Mouse (Mus musculus): Measurements from ENCODE around the gene Gabrg3. TPM values are rescaled to one million over a fixed set of nuclear protein-coding genes. Genes with fewer than 3 reads are reported as not detected.

Gene Gabrg3
- total and polyA plus RNA-seq, 3 experiments: under 0.01 TPM; not detected in 2

- WGBS: 56% methylated on average over 3 of the region's 3 CpGs
- DNase-seq: no peak
- Histone ChIP-seq H3K4me3 (no peak overlapping the region), H3K27me3 (ENCODE audit: control insufficient read depth, insufficient read depth, low read length) (no peaks in the 10 kb centered on the region), H3K27ac (no peak overlapping the region), H3K4me1 (ENCODE audit: control insufficient read depth, insufficient read depth, low read length) (no peaks in the 10 kb centered on the region), H3K9ac (ENCODE audit: low read depth, low read length) (no peak overlapping the region), H3K36me3 (ENCODE audit: control insufficient read depth, insufficient read depth, low read length) (no peaks in the 10 kb centered on the region), H3K79me2 (replicated peaks; ENCODE audit: control insufficient read depth, insufficient read depth, low read length) (no peaks in the 10 kb centered on the region)
- intact Hi-C loops (cut with DNase I): no loop called here
- no peak for TF ChIP-seq POLR2A (IDR thresholded peaks at IDR 0.05; ENCODE audit: insufficient read depth, low read depth, low read length)
- TF ChIP-seq CTCF (IDR thresholded peaks at IDR 0.05): no peak
- TF ChIP-seq EP300 (IDR thresholded peaks at IDR 0.05; ENCODE audit: insufficient read depth, low read depth, low read length): no peak
Observed at GRCm38 (mm10) chr7:57296639-57297038, 90.3 kb downstream of the Gabrg3 start.

DNA sequence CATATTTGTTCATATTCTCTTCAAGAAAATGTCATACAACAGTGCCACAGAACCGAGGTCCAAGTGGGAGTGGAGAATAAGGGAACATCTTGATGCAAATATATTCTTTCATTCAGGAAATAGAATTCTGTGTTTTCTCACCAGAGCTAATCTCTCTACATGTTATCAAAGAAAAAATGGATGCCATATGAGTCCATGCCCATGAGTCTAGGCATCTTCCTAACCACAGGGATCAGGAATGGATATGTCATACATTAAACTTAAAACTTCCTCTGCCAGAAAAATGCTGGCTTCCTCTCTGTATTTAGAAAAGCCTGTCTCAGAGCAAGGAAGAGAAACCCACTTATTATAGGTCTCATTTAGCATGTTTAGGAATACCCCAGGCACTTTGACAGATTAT, 92.9 kb downstream of the Gabrg3 start:
- Histone ChIP-seq H3K27me3 (ENCODE audit: control insufficient read depth, insufficient read depth, low read length) (no peaks in the 10 kb centered on the region), H3K4me1 (ENCODE audit: control insufficient read depth, insufficient read depth, low read length) (no peaks in the 10 kb centered on the region), H3K9ac (ENCODE audit: low read depth, low read length) (no peak overlapping the region), H3K27ac (no peak overlapping the region), H3K79me2 (replicated peaks; ENCODE audit: control insufficient read depth, insufficient read depth, low read length) (no peaks in the 10 kb centered on the region), H3K36me3 (ENCODE audit: control insufficient read depth, insufficient read depth, low read length) (no peaks in the 10 kb centered on the region), H3K4me3 (no peak overlapping the region)
- DNase-seq: no peak
- intact Hi-C loops (cut with DNase I): no loop called here
- TF ChIP-seq POLR2A (IDR thresholded peaks at IDR 0.05; ENCODE audit: insufficient read depth, low read depth, low read length) (no peak), CTCF (IDR thresholded peaks at IDR 0.05) (no peak), EP300 (IDR thresholded peaks at IDR 0.05; ENCODE audit: insufficient read depth, low read depth, low read length) (no peak)
- WGBS: 58% methylated on average over 1 of the region's 1 CpGs

GRCm38 (mm10) chr7:57293564-57293963, 93.4 kb downstream of the Gabrg3 start:
- H3K4me1 ChIP-seq (ENCODE audit: control insufficient read depth, insufficient read depth, low read length): no peaks in the 10 kb centered on the region
- no peaks in the 10 kb centered on the region for H3K79me2 ChIP-seq (replicated peaks; ENCODE audit: control insufficient read depth, insufficient read depth, low read length)
- H3K27me3 ChIP-seq (ENCODE audit: control insufficient read depth, insufficient read depth, low read length): no peaks in the 10 kb centered on the region
- H3K27ac ChIP-seq: no peak overlapping the region
- no peak overlapping the region for H3K4me3 ChIP-seq
- DNase-seq: no peak
- intact Hi-C loops (cut with DNase I): no loop called here
- TF ChIP-seq CTCF (IDR thresholded peaks at IDR 0.05): no peak
- TF ChIP-seq EP300 (IDR thresholded peaks at IDR 0.05; ENCODE audit: insufficient read depth, low read depth, low read length): no peak
- TF ChIP-seq POLR2A (IDR thresholded peaks at IDR 0.05; ENCODE audit: insufficient read depth, low read depth, low read length): no peak
- H3K36me3 ChIP-seq (ENCODE audit: control insufficient read depth, insufficient read depth, low read length): no peaks in the 10 kb centered on the region
- H3K9ac ChIP-seq (ENCODE audit: low read depth, low read length): no peak overlapping the region
- 71% methylated on average over 6 of the region's 6 CpGs for WGBS

DNA sequence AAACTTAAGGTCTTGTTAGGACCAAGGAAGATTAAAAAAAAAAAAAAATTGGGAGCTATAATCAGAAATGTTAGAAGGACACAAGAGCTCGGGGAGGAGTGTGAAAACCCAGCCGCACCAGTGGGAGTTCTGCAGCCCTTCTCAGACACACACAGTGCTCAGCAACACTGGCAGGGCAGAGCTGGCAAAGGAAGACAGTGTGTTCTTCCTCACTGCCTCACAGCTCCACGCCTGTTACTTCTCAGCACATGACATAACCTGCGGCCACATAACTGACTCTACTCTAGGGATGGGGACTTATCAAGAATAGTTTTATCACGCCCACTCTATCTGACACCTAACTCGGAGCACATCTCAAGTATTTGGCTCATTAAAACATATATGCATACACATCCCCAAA, 103.8 kb downstream of the Gabrg3 start:
- no peaks in the 10 kb centered on the region; the same call in 1 of the 2 replicates for H3K79me2 ChIP-seq (replicated peaks; ENCODE audit: control insufficient read depth, insufficient read depth, low read length)
- intact Hi-C loops (cut with DNase I): no loop called here
- no peak for TF ChIP-seq CTCF (IDR thresholded peaks at IDR 0.05)
- TF ChIP-seq EP300 (IDR thresholded peaks at IDR 0.05; ENCODE audit: insufficient read depth, low read depth, low read length): no peak
- TF ChIP-seq POLR2A (IDR thresholded peaks at IDR 0.05; ENCODE audit: insufficient read depth, low read depth, low read length): no peak
- no peak overlapping the region for H3K27ac ChIP-seq
- no peak overlapping the region for H3K9ac ChIP-seq (ENCODE audit: low read depth, low read length)
- H3K36me3 ChIP-seq (ENCODE audit: control insufficient read depth, insufficient read depth, low read length): no peaks in the 10 kb centered on the region
- no peak for DNase-seq
- H3K4me3 ChIP-seq: no peak overlapping the region
- H3K4me1 ChIP-seq (ENCODE audit: control insufficient read depth, insufficient read depth, low read length): no peaks in the 10 kb centered on the region
- WGBS: 69% methylated on average over 6 of the region's 6 CpGs
- no peaks in the 10 kb centered on the region for H3K27me3 ChIP-seq (ENCODE audit: control insufficient read depth, insufficient read depth, low read length)

DNA sequence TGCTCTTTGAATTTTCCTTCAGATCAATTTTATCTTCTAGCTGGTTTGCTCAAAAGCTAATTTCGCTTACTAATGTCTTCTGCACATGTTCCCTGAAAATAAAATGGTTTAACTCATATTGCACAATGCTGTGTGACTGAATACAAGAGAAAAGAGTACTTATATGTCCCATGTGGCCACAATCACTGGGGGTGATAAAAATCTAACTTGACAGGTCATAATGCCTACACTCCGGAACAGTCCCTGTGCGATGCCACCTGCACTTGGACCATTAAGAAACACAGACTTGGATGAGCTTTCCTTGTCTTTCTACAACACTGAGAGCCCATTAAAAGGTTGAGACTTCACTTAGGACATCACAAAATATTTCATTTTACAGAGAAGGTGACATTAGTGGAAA, 108.1 kb downstream of the Gabrg3 start:
- intact Hi-C loops (cut with DNase I): no loop called here
- Histone ChIP-seq H3K9ac (ENCODE audit: low read depth, low read length) (no peak overlapping the region), H3K79me2 (replicated peaks; ENCODE audit: control insufficient read depth, insufficient read depth, low read length) (no peaks in the 10 kb centered on the region), H3K27me3 (ENCODE audit: control insufficient read depth, insufficient read depth, low read length) (no peaks in the 10 kb centered on the region), H3K4me3 (no peak overlapping the region), H3K27ac (no peak overlapping the region), H3K36me3 (ENCODE audit: control insufficient read depth, insufficient read depth, low read length) (no peaks in the 10 kb centered on the region), H3K4me1 (ENCODE audit: control insufficient read depth, insufficient read depth, low read length) (no peaks in the 10 kb centered on the region)
- TF ChIP-seq EP300 (IDR thresholded peaks at IDR 0.05; ENCODE audit: insufficient read depth, low read depth, low read length): no peak
- no peak for TF ChIP-seq POLR2A (IDR thresholded peaks at IDR 0.05; ENCODE audit: insufficient read depth, low read depth, low read length)
- TF ChIP-seq CTCF (IDR thresholded peaks at IDR 0.05): no peak
- no peak for DNase-seq
- WGBS: 74% methylated on average over 3 of the region's 3 CpGs

DNA sequence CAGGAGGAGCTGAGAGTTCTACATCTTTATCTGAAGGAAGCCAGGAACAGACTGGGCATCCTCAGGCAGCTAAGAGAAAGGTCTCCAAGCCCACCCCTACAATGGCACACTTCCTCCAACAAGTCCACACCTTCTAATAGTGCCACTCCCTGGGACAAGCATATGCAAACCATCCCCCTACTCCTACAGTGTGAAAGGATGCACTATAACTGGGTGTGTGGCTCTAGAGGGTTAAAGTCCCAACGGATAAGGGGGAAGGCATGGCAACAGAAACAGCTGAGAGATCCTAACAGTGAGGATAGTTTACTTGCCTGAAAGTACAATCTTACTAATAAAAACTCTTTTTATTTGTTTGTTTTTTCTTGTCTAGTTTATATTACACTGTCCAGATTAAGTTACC, 126.8 kb downstream of the Gabrg3 start:
- Histone ChIP-seq H3K27me3 (ENCODE audit: control insufficient read depth, insufficient read depth, low read length) (no peaks in the 10 kb centered on the region), H3K36me3 (ENCODE audit: control insufficient read depth, insufficient read depth, low read length) (no peaks in the 10 kb centered on the region), H3K4me1 (ENCODE audit: control insufficient read depth, insufficient read depth, low read length) (no peaks in the 10 kb centered on the region), H3K79me2 (replicated peaks; ENCODE audit: control insufficient read depth, insufficient read depth, low read length) (no peaks in the 10 kb centered on the region), H3K4me3 (no peak overlapping the region), H3K27ac (no peak overlapping the region), H3K9ac (ENCODE audit: low read depth, low read length) (no peak overlapping the region)
- TF ChIP-seq EP300 (IDR thresholded peaks at IDR 0.05; ENCODE audit: insufficient read depth, low read depth, low read length) (no peak), CTCF (IDR thresholded peaks at IDR 0.05) (no peak), POLR2A (IDR thresholded peaks at IDR 0.05; ENCODE audit: insufficient read depth, low read depth, low read length) (no peak)
- intact Hi-C loops (cut with DNase I): no loop called here
- no peak for DNase-seq
- WGBS: 63% methylated on average over 1 of the region's 1 CpGs
